Mouse (Mus musculus) CD4-positive, CD25-positive, alpha-beta regulatory T cell, adult 4 months (primary cell): ENCODE results near the gene Ttyh3. TPM values are rescaled to one million over a fixed set of nuclear protein-coding genes. Genes with fewer than 3 reads are reported as not detected.

Experiments used
- ATAC-seq: one replicate; pipeline ENCODE4 v1.8.0; 2017
- polyA plus RNA-seq, 2 experiments: library from polyadenylated mRNA; unstranded; fragments of 100-300 nt; shearing (Covaris generic); gene quantifications; one replicate each; pipeline ENCODE4 v1.2.1; 2017

Ttyh3 gene
- polyA plus RNA-seq, 2 experiments from 2014 or later, result 4.9 to 6.7 TPM

DNA sequence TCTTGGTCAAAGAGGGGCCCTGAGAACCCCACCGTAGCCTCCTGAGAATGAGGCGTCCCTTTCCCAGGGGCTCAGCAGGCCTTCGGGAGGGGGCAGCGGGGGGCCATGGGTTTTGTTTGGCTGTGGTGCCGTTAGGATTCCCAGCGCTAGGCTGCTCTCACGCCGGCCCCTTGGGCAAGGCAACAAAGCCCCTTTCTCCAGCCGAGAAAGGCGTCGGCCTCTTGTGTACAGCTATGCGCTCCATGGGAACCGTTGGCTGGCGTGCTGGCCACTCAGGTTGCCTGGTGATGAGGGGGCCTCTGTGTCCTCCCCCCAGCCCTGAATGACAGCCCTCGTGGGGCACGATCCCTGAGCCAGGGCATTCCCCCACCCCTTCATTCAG, 40.2 kb downstream of the Ttyh3 start:
- ATAC-seq, result no peak

- ATAC-seq, result peak; percentile 3
These were observed 40.8 kb downstream of the Ttyh3 start for GRCm38 (mm10) chr5:140607836-140608633.

- ATAC-seq, result peak; percentile 61
These were observed 41.6 kb downstream of the Ttyh3 start, which contains the start of gene Lfng for GRCm38 (mm10) chr5:140607001-140607835. Gene Lfng (plus strand): TSS chr5:140607320.

GRCm38 (mm10) chr5:140606386-140606785, 42.4 kb downstream of the Ttyh3 start:
- ATAC-seq, result no peak

- no peak for ATAC-seq
These were observed 43.6 kb downstream of the Ttyh3 start for GRCm38 (mm10) chr5:140605228-140605627.

- ATAC-seq, result no peak
These were observed 44.4 kb downstream of the Ttyh3 start for GRCm38 (mm10) chr5:140604386-140604785.

DNA sequence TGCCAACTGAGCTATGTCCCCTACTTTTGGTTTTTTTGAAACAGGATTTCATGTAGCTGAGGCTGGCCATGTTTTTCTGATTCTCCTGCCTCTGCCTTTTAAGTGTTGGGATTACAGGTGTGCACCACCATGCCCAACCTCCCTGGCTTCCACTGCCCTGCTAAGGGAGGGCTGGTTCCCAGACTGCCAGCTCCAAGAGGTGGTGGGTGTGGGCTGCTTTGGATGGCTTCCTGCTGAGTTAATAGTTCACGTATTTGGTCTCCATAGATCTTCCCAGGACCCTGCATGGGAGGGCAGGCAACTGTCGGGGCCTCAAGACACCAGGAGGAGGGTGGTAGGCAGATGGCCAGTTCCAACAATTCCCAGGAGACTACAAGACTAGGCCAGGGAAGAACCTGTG, 46.3 kb downstream of the Ttyh3 start:
- ATAC-seq, result no peak

- no peak for ATAC-seq
These were observed 47.1 kb downstream of the Ttyh3 start for GRCm38 (mm10) chr5:140601712-140602111.

GRCm38 (mm10) chr5:140599939-140600338, 48.9 kb downstream of the Ttyh3 start:
- no peak for ATAC-seq

GRCm38 (mm10) chr5:140597787-140598186, 51.0 kb downstream of the Ttyh3 start:
- no peak for ATAC-seq

DNA sequence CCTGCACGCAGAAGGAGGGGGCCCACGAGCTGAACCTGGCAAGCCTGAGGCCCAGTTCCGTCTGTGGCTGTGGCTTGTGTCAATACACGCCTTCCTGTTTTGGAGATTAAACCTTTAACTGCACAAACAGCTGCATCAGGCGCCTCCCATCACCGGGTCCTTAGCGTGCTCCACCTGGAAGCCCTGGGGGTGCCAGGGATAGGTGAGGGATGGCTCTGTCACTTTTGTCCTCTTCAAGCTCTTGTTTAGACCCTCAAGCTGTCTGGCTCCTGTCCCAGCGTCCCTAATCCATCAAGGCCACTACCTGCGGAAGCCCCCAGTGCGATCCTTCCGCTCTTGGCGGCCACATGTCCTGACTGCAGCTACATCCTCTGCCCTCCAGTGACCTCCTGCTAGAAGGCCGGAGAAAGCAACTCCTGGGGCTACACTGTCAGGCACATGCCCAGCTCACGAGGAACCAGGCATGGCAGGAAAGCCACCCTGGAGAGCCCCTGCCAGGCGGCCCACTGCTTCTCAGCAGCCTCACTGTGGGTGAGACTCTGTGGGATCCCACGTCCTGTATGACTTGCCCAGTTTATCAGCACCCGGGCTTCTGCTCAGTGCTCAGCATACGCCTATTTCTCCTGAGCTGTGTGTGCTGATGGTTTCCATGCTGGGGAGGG, 51.8 kb downstream of the Ttyh3 start:
- ATAC-seq, result peak; percentile 81

DNA sequence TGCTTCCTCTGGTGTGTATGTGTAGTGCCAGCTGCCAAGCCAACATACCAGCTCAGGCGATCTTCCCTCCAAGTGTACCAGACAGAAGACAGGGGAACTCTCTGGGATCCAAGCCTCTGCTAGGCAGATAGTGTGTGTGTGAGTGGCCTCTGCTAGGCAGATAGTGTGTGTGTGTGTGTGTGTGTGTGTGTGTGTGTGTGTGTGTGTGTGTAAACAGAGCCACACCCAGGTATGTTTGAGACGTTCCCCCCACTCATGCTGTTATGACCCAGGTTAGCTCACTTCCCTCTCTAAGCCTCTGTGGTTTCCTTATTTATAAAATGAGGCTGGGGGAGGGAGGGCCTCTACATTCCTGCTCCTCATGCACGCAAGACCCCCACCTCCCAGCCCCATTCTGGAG, 52.4 kb downstream of the Ttyh3 start:
- ATAC-seq, result peak; percentile 60

- ATAC-seq, result no peak
These were observed 54.0 kb downstream of the Ttyh3 start for GRCm38 (mm10) chr5:140594846-140595245.

- ATAC-seq, result no peak
These were observed 59.6 kb downstream of the Ttyh3 start for GRCm38 (mm10) chr5:140589082-140589774.

- ATAC-seq, result no peak
These were observed 65.0 kb downstream of the Ttyh3 start for GRCm38 (mm10) chr5:140583732-140584368.

- ATAC-seq, result no peak
These were observed 65.7 kb downstream of the Ttyh3 start for GRCm38 (mm10) chr5:140582995-140583731.

DNA sequence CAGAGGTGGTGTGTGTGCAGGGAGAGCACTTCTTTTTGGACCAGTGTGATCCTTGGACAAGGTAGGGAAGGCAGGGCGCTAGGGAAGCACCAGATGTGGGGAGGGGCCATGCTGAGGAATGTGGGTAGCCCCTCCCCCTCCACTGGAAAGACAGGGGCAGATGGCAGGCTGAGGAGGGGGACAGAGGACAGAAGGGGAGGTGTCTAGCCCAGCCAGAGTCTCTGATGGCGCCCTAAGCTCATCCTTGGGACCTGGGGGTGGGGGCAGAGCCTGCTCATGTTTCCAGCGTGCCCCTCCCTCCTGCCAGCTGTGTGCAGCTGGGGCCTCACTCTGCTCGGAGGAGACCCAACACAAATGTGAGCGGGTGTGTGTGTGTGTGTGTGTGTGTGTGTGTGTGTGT, 67.3 kb downstream of the Ttyh3 start:
- no peak for ATAC-seq

- ATAC-seq, result no peak
These were observed 69.1 kb downstream of the Ttyh3 start for GRCm38 (mm10) chr5:140579771-140580170.

DNA sequence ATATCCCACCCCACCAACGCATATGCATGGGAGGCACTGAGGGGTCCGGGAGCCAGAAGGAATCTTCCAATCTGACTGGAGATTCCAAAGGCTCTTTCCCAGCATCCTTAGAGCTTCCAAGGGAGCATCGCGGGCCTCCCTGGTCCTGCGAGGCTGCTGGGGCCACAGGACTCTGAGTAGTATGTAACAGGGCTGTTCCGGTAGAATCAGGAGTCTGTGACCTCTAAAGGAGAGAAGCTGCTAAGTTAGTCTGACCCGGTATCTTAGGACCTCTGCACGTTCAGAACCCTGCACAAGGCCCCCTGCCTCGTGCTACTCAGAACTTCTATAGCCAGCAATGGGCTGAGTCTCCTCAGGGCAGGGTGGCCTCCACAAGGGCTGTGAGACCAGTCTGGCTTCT, 69.6 kb downstream of the Ttyh3 start:
- no peak for ATAC-seq

DNA sequence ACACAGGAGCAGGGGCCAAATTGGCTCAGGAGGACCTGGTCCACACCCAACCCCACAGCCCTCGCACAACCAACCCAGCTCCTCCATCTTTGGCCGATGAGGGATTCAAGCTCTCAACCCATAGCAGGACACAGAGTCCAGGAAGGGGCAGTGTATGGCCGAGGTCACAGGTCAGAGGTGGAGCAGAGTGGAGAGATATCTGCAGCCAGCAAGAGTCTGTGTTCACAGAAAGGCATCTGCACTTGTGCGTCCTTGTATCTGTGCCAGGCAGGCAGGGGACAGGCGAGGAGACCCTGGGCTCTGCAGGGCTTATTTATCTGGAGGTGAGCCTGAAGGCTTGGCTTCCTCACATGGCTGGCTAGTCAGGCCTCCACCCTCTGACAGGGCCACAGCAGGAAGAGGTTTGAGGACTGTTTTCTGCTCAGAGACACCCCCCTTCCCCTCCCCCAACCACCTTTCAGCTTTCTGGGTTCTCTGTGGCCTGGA, 73.4 kb downstream of the Ttyh3 start:
- peak; percentile 88 for ATAC-seq

GRCm38 (mm10) chr5:140572611-140573010, 76.2 kb downstream of the Ttyh3 start:
- no peak for ATAC-seq
